Mouse (Mus musculus): Measurements from ENCODE around the gene Tcte2.

GRCm38 (mm10) chr17:13714654-13715053, 47.0 kb downstream of the Tcte2 start:
- TF ChIP-seq CTCF (IDR thresholded peaks at IDR 0.05; ENCODE audit: borderline replicate concordance, insufficient read depth, low read depth, low read length) (no peak), POLR2A (IDR thresholded peaks at IDR 0.05; ENCODE audit: borderline replicate concordance, insufficient read depth, low read length) (no peak)

All from cerebellum, adult 2 months (tissue).